Mouse (Mus musculus) brain, adult 2 months (tissue): ENCODE results near the gene Pde6b.

Source experiments
- DNase-seq: peaks from one replicate; pipeline ENCODE4 v3.0.0; 2011; ENCODE audit warnings: low read depth, low spot score

Gene Pde6b

DNA sequence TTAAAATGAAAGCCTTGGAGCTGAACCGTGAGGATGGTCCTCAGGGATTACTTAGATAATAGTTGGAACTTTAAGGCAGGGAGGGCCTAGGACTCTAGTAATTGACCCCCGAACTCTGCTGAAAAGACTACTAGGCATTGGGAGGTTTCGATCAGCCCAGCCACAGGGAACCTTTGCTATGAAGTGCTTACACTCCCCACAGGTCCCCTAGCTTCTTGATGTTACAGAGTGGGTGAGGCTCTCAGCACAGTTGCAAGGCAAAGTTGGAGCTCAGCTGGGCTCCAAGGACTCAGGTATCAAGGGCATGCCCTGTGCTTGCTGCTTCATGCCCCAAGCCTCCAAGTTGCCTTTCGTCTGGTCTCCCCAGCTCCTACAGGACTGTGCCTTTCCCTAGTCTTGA lies 74.3 kb downstream of the Pde6b start:
- DNase-seq, result no peak

DNA sequence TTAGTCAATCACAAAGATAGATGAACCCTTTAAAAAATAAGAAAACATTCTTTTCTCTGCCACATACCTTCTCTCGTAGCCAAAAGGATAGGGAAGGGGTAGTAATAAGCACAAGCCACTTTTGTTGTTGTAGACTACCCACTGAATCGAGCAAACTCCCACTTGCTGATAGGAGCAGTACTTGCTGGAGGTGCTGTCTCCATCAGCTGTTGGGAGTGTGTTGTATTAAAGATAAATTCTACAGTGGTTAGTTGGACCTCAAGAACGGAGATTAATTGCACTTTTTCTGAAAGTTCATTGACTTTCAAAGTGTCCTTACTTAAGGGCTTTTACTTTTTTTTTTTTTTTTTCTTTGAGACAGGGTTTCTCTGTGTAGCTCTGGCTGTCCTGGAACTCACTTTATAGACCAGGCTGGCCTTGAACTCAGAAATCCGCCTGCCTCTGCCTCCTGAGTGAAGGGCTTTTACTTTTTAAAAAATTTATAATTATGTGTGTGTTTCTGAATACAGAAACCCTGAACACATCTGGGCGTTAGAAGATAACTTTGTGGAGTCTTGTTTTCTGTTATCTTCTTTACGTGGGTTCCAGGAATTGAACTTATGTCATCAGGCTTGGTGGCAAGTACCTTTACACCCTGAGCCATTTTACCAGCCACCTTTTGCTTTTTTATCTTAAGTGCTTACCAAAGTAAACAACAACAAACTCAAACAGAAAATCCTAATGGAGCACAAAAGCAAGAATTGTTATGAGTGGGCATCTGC lies 77.1 kb downstream of the Pde6b start:
- DNase-seq, result no peak

DNA sequence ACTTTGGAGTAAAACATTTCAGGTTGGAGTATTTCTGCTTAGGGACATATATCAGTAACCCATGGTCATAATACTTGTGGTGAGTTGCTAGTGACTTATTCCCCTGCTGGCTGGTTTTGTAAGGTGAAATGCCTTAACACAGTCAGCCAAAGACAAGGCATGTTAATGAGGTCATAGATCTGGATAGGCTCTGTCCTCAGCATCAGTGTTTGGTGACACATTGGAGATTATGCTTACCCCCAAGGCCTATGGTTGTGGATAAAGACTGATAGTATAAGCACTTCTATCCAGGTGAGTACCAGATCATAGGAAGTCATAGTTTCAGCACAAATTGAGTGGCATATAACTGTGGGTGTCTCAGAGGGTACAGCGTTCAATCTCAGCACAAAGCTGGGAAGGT lies 78.5 kb downstream of the Pde6b start:
- DNase-seq, result no peak

DNA sequence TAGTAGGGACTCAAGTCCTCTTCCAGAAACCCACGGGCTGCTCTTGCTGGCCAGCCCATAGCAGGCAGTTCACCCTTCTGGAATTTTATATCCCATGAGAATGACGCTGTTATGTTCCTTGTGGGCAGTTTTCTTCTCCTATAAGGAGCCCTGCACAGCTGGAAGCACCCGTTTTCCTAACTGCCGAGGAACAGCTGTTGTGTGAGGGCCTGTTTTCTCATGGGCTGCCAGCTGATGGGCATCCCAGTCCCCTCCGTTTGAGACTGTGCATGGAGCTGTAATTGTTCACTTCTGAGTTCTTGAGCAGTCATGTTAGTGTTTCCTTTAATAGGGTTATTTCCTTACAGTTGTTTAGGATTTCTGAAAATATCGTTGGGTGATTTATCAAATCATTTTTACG lies 81.4 kb downstream of the Pde6b start:
- no peak for DNase-seq

DNA sequence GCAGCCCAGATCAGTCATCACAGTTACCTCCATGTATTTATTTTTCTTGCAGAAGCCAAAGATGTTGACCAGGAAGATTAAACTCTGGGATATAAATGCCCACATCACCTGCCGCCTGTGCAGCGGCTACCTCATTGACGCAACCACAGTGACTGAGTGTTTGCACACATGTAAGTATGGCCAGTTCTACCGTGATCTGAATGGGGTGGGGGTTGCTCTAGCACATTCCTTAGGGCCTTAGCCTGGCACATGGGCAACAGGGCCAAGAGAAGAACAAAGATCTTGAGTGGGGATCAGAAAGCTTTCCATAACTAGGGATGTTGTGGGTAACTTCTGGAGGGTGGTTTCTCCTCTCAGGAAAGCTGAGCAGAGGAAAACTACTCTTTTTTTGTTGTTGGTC lies 85.5 kb downstream of the Pde6b start:
- no peak for DNase-seq

DNA sequence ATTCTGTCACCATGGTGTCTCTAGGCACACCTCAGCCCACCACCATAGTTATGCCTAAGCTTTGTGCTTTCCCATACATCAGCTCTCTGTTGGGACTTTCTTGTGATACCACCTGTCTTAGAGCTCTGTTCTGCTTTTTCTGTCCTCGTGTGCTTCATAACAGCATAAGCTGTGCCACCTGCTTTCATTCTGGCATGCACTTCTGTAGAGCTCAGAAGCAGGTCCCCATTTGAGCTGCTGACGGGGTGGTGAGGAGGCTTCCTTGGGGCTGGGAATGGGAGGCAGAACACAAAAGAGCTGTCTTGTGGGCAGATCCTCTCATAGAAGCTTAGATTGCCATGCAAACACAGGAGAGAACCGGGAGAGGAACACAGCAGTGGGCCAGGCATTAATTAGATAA lies 87.8 kb downstream of the Pde6b start:
- DNase-seq, result peak; percentile 69
